Mouse (Mus musculus) skeletal muscle tissue, adult 2 months (tissue): Measurements from ENCODE around the gene Gm28043.
A peak's percentile ranks its signal among the peaks of the same experiment; 100 is the strongest.

ENCODE experiments used
- DNase-seq: peaks from one replicate; pipeline ENCODE4 v3.0.0-alpha.2; 2012; ENCODE audit warnings: low read depth, low spot score

Gene Gm28043

DNA sequence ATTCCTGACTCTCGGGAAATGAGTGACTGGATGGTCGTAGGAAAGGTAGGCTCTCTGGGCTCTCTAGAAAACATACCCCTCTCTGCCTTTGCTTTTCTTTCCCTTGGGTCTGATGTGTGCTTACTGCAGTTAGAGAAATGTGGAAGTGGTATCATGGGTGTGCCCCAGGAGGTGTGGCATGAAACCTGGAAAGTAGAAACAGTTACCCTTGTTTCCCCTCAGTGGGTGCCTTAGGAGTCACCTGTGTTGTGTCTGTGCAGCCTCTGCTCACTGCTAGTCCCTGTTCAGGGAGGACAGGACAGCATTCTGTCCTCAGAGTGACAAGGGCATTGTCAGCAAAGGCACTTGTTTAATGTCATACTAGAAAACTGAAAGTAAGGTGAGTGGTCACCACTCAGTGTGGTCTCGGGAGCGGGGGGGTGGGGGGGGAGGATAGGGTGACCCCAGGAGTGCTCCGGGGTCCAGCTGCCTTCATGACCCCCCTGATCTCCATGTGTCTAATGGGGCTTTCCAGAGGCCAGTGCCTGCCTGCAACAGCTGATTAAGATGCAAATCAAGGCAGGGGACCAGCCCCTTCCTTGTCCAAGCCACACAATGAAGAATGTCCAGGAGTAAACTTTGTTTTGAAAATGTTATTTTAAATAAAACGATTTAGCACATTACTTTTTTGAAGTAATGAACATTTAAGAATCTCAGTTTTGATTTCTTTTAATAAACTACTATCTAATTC, 64.5 kb downstream of the Gm28043 start:
- no peak for DNase-seq

DNA sequence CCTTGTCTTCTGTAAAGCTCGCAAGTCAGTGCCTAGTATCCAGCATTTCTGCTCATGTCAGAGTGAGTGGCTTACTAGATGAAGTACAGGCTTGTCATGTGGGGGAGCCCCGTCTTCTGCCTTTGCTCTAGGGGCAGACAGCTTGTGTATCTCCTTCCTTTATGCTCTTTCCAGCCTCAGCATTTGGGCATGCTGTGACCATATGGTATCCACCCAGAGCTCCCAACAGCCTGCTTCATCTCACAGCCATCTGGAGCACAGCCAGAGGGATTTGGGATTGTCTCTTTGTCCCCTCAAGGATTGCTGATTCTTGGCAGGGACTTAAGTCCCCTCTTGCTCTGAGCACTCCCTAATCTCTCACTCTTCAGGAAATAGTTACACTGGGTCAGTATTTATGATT, 65.5 kb downstream of the Gm28043 start:
- DNase-seq, result no peak

DNA sequence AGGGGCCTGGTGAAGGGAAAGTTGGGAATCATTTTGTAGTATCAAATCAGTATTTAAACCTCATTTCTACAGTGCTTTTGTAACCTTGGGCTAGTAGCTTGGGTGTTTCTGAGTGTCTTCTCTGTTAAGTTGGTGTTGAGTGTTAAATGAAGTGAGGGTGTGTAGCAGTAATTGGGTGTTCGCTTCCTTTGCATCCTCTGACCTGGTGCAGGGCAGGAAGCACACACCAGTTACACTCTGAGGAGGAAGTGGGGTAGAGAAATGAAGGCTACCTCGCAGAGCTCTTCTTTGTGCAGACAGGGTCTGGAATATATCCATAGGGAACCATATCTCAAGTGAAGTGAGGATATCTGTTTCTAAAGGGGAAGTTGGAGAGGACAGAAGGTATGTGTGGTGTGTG, 66.2 kb downstream of the Gm28043 start:
- DNase-seq, result no peak

GRCm38 (mm10) chr17:29681669-29682068, 67.0 kb downstream of the Gm28043 start:
- DNase-seq, result no peak

GRCm38 (mm10) chr17:29682261-29682660, 67.6 kb downstream of the Gm28043 start:
- no peak for DNase-seq

DNA sequence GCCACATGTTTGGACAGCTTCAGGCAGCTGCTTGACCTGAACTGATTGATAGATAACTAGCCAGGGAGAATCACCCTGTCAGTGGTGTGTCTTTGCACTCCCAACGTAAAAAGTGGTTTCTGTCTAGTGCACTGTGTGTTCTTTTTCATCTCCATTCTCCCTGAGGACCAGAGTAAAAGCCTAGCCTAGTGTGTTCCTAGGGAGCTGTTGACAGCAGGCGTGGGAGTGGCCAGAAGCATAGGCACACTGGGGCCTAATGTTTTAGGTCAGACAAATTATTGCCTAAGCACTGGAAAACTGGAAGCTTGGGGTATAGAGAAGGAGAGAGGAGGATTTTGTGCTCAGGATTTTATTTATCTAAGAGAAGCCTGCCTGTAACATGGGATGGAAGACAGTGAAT, 68.5 kb downstream of the Gm28043 start:
- no peak for DNase-seq

DNA sequence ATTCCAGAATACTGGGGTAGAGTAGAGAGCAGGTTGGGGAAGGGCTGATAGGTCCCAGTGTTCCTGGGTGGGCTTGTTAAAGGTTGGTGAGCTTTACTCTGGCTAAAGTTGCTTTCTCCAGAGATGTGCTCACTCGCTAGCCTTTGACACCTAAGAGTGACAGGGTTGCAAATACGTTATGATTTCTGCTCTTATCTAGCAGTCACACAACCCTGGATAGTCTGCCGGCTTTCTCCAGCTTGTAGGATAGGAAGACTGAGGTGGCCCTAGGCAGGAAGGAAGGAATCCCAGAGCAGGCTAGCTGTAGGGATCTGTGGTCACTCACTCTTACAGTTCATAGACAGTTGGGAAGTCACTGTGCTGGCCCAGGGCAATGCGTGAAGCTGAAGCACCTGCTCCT, 69.6 kb downstream of the Gm28043 start:
- no peak for DNase-seq

DNA sequence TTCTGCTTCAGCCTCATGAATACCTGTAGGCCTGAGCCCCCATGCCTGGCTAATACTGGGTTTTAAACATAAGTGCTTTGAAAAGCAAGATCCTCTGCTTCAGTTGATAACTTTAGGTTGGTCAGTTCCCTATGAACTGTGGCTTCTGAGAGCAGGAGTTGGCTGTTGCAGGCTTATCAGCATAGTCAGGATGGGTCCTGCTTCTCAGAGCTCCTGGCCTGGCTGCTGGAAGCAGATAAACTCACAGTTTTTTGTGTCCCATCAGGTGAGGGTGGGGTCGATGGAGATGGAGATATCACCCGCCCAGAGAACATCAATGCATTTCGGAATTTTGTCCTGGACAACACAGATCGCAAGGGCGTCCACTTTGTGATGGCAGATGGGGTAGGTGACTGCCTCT, 72.1 kb downstream of the Gm28043 start:
- no peak for DNase-seq

- DNase-seq, result no peak
Observed at GRCm38 (mm10) chr17:29687373-29687772, 72.7 kb downstream of the Gm28043 start.

- no peak for DNase-seq
Observed at GRCm38 (mm10) chr17:29688610-29689009, 73.9 kb downstream of the Gm28043 start.

GRCm38 (mm10) chr17:29690257-29690656, 75.6 kb downstream of the Gm28043 start:
- no peak for DNase-seq

DNA sequence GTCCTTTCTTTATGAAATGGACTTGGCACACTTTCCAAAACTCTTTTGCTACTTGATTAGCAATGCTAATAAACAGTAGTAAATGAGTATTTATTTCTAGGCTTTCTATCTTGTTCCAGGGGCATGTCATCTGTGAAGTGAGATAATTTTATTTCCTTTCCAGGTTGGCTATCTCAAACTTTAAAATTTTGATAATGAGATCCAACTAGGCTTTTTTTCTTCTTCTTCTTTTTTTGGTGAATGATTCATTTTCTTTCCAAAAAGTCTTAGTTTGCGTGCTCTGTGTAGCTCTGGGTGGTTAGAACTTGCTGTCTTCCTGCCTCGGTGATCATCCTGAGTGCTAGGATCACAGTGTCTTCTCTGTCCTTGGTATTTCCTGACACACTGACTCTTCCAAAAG, 78.2 kb downstream of the Gm28043 start:
- DNase-seq, result no peak

- no peak for DNase-seq
Observed at GRCm38 (mm10) chr17:29693571-29693970, 78.9 kb downstream of the Gm28043 start.

DNA sequence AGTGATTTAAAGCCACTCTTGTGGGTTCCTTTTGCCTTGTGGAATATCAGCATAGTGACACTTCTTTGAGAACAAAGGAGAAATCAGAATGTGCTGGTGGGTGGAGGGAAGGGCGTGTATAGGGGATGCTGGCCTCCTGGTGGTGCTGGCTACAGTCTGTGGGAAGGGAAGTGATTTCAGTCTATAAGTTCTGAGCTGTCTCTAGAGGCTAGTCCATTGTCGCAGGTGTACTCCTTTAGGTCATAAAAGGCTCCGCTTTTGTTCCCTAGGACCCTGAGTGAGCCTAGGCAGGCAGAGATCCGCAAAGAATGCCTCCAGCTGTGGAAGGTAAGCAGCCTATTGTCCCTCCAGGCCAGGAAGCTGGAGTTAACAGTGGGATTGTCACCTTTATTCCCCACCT, 79.8 kb downstream of the Gm28043 start:
- no peak for DNase-seq

- peak; percentile 71 for DNase-seq
Observed at GRCm38 (mm10) chr17:29696940-29697339, 82.3 kb downstream of the Gm28043 start.

DNA sequence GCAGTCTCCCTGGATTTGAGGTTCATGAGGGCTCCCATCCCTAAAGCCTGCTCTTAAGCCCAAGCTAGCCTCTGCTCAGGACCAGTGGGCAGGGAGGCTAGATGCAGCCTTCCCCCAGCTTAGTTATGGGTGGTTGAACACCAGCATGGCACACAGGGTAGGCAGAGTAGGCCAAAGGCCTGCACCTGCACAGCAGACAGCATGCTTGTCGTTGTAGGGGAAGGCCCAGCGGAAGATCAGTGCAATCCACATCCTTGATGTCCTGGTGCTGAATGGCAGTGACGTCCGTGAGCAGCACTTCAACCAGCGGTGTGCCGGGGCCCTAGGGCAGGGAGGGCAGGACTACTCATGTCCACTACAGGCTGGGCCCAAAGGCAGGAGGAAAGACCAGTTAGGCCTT, 83.7 kb downstream of the Gm28043 start:
- no peak for DNase-seq

DNA sequence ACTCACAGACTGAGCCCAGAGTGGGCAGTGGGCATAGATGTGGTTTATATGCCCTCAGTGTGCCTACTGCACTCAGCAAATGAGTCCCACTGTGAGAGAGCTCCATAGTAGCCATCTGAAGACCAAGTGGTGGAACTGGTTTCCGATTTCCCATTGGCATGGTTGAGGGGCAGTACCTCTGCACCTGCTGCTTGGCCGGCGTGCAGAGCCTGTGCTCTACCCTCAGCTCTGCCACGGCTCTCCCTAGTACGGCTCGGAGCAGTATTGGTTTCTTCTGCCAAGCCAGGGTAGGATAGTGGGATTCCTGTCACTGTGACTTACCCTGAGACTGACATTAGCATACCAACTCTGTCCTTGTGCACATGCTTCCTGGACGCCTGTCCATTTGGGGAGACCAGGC, 85.9 kb downstream of the Gm28043 start:
- DNase-seq, result peak; percentile 64

DNA sequence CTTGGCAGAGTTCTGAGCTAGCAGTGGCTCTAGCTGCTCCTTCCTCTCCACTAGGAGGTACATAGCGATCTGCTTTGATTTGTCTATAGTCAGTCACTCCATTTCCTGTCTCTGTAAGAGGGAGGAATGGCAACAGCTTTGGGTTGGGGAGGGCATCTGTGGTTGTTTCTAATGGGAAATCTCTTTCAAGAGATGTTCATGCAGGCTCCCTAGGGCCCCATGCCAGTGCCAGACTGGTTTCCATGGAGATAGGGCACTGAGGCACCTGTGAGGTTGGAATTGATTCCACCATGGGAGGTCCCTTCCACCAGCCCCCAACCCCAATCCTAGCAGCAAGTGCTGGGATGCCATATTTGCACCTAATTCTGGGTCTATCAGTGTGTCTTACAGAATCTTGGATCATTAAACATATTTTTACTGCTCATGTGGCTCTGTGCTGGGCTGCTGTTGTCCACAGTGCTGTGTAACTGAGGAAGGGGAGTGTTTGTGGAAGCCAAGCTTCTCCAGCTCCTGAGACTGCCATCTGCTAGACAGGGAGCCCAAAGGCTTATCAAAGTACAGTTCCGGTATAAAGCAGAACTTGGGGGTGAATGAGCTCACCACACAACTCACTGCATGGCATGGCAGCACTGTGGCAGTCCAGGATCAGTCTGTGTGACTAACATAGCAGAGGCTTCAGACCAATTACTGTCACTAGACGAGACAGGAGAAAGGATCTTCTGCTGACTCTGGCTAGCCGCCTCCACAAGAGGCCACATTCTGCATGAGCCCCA, 88.4 kb downstream of the Gm28043 start:
- no peak for DNase-seq

GRCm38 (mm10) chr17:29704781-29705180, 90.1 kb downstream of the Gm28043 start:
- DNase-seq, result no peak

DNA sequence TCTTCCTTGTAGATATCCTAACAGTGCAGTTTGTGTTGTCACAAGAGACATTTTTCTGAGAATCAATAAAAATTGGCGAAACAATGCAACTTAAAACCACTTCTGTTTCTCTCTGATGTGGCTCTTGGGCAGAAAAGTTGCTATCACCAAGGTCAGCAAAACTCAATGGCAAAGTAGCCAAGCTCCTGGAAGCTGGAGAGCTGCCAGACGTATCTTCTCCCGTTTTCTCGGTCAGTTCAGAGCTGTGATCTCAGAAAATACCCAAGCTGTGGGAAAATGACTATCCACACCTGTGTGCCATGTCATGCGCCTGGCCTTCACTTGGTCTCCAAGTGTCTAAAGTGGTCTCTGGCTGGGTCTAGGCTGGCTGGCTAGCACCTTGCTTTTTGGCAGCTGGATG, 91.2 kb downstream of the Gm28043 start:
- no peak for DNase-seq

DNA sequence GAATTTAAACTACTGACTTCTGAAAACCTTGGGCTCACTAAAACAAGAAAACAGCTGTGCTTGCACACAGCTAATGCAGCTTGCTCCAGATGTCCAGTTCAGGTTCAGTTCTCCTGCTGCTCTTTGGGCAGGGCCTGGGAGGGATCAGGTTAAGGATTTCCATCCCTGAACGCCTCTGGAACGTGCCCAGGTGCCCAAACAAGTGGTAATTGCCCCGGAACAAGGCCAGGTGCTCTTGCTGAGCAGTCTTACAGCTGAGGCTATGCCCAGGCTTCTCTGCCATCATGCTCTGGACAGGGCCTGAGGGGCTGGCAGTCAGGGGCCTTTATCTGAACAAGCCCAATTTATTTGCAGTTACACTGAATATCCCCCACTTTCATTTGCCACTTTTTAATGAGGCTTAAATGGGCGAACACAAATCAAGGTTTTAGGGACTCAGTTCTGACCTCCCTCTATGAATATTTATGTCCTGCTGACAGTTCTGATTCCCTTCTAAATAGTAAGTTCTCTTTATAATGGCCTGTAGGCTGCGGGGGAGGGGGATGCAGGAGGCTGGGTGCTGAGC, 92.4 kb downstream of the Gm28043 start:
- no peak for DNase-seq

- DNase-seq, result no peak
Observed at GRCm38 (mm10) chr17:29708783-29709182, 94.1 kb downstream of the Gm28043 start.

- DNase-seq, result no peak
Observed at GRCm38 (mm10) chr17:29710562-29711044, 95.9 kb downstream of the Gm28043 start.
